ENCODE assay signal across 8 mouse cellular contexts in genomic region chr4:57065273-57065672, GRCm38 (mm10).
DNase-seq lines count a peak whose midpoint lies in the region; ATAC-seq and TF ChIP-seq lines count a peak whose summit lies in the region.

No protein-coding gene starts in this region.

- H3K4me2 ChIP-seq in kidney, postnatal 0 days (ENCODE audit: low read length) = no peak overlapping the region
- H3K4me2 ChIP-seq in liver, embryonic 11.5 days = no peak overlapping the region

- H3K4me1 ChIP-seq in kidney, postnatal 0 days (replicated peaks; ENCODE audit: insufficient read depth, low read length) = no peaks in the 10 kb centered on the region
- peaks cover 8% of the 10 kb centered on the region for H3K4me1 ChIP-seq in liver, embryonic 11.5 days (replicated peaks; ENCODE audit: control insufficient read depth, insufficient read depth, low read length)

- no peak overlapping the region for H3K4me3 ChIP-seq in kidney, postnatal 0 days (replicated peaks; ENCODE audit: low read depth, low read length)
- H3K4me3 ChIP-seq in liver, embryonic 11.5 days (ENCODE audit: low read depth, low read length) = no peak overlapping the region

- peak; percentile 88 to 89 for DNase-seq in B cell, adult 2 months
- DNase-seq in adrenal gland, postnatal 10 days = peak; percentile 90
- peak; percentile 34 for DNase-seq in embryo, embryonic 11.5 days (ENCODE audit: low read depth, low spot score)
- peak; percentile 74 for DNase-seq in heart, adult 8-10 months (ENCODE audit: low spot score)
- DNase-seq in kidney, postnatal 0 days (ENCODE audit: low spot score) = peak; percentile 67
- DNase-seq in liver, embryonic 11.5 days (ENCODE audit: low spot score) = peak; percentile 43
- peak; percentile 32 to 70 for DNase-seq in natural killer cell, adult 2 months (ENCODE audit: low spot score in 2 of 2)
- peak; percentile 83 for DNase-seq in splenic B cell, adult 2 months (ENCODE audit: low read depth, low spot score)

- TF ChIP-seq CTCF in kidney, postnatal 0 days (IDR thresholded peaks at IDR 0.05; ENCODE audit: low read depth) = peak; percentile 93

- ATAC-seq in kidney, postnatal 0 days (replicated peaks; ENCODE audit: low FRiP score, low read depth) = peak; percentile 75; the same call in 1 of the 2 replicates
- peak; percentile 54; the same call in 1 of the 2 replicates for ATAC-seq in liver, embryonic 11.5 days (replicated peaks; ENCODE audit: low FRiP score)

- 35% methylated on average over 4 of the region's 4 CpGs for WGBS in kidney, postnatal 0 days
- 29% methylated on average over 4 of the region's 4 CpGs for WGBS in liver, embryonic 11.5 days

- no peak overlapping the region for H3K27ac ChIP-seq in kidney, postnatal 0 days
- H3K27ac ChIP-seq in liver, embryonic 11.5 days (ENCODE audit: low read depth, low read length) = 0 out of 2 replicates have a peak overlapping the region, but pooled peaks have one; percentile 32

- no peaks in the 10 kb centered on the region for H3K27me3 ChIP-seq in kidney, postnatal 0 days (ENCODE audit: insufficient read depth, low read length)
- no peaks in the 10 kb centered on the region for H3K27me3 ChIP-seq in liver, embryonic 11.5 days (replicated peaks; ENCODE audit: control insufficient read depth, insufficient read depth, low read length)
- H3K27me3 ChIP-seq in splenic B cell, adult 2 months (ENCODE audit: control insufficient read depth, insufficient read depth, low read length, poor library complexity, severe bottlenecking) = no peaks in the 10 kb centered on the region

- H3K36me3 ChIP-seq in kidney, postnatal 0 days (ENCODE audit: insufficient read depth, low read length) = no peaks in the 10 kb centered on the region
- no peaks in the 10 kb centered on the region for H3K36me3 ChIP-seq in liver, embryonic 11.5 days (ENCODE audit: control insufficient read depth, insufficient read depth, low read length)
- H3K36me3 ChIP-seq in splenic B cell, adult 2 months (ENCODE audit: control insufficient read depth, insufficient read depth, low read length, poor library complexity, severe bottlenecking) = no peaks in the 10 kb centered on the region

- no peak overlapping the region for H3K9ac ChIP-seq in kidney, postnatal 0 days (ENCODE audit: low read depth, low read length)
- H3K9ac ChIP-seq in liver, embryonic 11.5 days (ENCODE audit: low read depth, low read length) = no peak overlapping the region

- no peaks in the 10 kb centered on the region for H3K9me3 ChIP-seq in kidney, postnatal 0 days (replicated peaks; ENCODE audit: low read length)
- H3K9me3 ChIP-seq in liver, embryonic 11.5 days (ENCODE audit: control insufficient read depth, low read length) = no peaks in the 10 kb centered on the region

Comparison
In these comparisons a context has a peak if more than half of its experiments do, and no peak if none do; other contexts are left out.
1. DNase-seq: peak in every context shown above with its lines; median percentile 90 in adrenal gland, postnatal 10 days; 88 in B cell, adult 2 months; 83 in splenic B cell, adult 2 months; 74 in heart, adult 8-10 months; 67 in kidney, postnatal 0 days; 51 in natural killer cell, adult 2 months; 43 in liver, embryonic 11.5 days; 34 in embryo, embryonic 11.5 days.